Mouse (Mus musculus) intestine, postnatal 0 days (tissue): ENCODE data around the gene Col26a1. TPM values are rescaled to one million over a fixed set of nuclear protein-coding genes. Genes with fewer than 3 reads are reported as not detected.

ENCODE experiments used
- ATAC-seq: fragments of 200-750 bp; cut with Nextera tagmentation; 2 replicates; pipeline ENCODE4 v1.8.0; 2017; ENCODE audit warnings: mild to moderate bottlenecking, moderate TSS enrichment, moderate library complexity
- H3K27ac ChIP-seq: fragments of 300-500 bp; sonication (generic); 2 replicates; pipeline ENCODE4 v1.5.1; 2014; ENCODE audit warnings: mild to moderate bottlenecking, low read depth, low read length, moderate library complexity
- H3K27me3 ChIP-seq: fragments of 300-500 bp; sonication (generic); replicated peaks from 2 replicates; pipeline ENCODE4 v1.6.1; 2014; ENCODE audit warnings: low read length, mixed read lengths; ENCODE audit not compliant: control insufficient read depth, insufficient read depth
- H3K36me3 ChIP-seq: fragments of 300-500 bp; sonication (generic); 2 replicates; pipeline ENCODE4 v1.6.1; 2014; ENCODE audit warnings: mild to moderate bottlenecking, moderate library complexity; ENCODE audit not compliant: control insufficient read depth, insufficient read depth
- H3K4me1 ChIP-seq: fragments of 300-500 bp; sonication (generic); replicated peaks from 2 replicates; pipeline ENCODE4 v1.6.1; 2014; ENCODE audit warnings: antibody characterized with exemption, low read length, mixed read lengths; ENCODE audit not compliant: control insufficient read depth, insufficient read depth
- H3K4me2 ChIP-seq: fragments of 300-500 bp; sonication (generic); replicated peaks from 2 replicates; pipeline ENCODE4 v1.6.1; 2014; ENCODE audit warnings: low read depth, mild to moderate bottlenecking, moderate library complexity
- H3K4me3 ChIP-seq: fragments of 300-500 bp; sonication (generic); 2 replicates; pipeline ENCODE4 v1.5.1; 2014; ENCODE audit warnings: low read depth, low read length
- H3K9ac ChIP-seq: fragments of 300-500 bp; sonication (generic); 2 replicates; pipeline ENCODE4 v1.6.1; 2014; ENCODE audit warnings: mild to moderate bottlenecking, low read depth, low read length
- H3K9me3 ChIP-seq: fragments of 300-500 bp; sonication (generic); 2 replicates; pipeline ENCODE4 v1.6.1; 2016; ENCODE audit warnings: mixed run types; ENCODE audit not compliant: control insufficient read depth
- CTCF ChIP-seq: sonication (generic); IDR thresholded peaks from 2 replicates; pipeline ENCODE4 v1.5.1; 2016; ENCODE audit warnings: low read depth, mild to moderate bottlenecking, control low read depth, antibody characterized with exemption, moderate library complexity
- WGBS: fragments of 180-500 bp; shearing (Covaris S2); extraction: QIAGEN DNeasy Blood & Tissue Kit; methylation state at CpG from one replicate; pipeline ENCODE4 v1.1.7; 2014; 5-methylcytosine and 5-hydroxymethylcytosine counted together
- polyA plus RNA-seq: library from polyadenylated mRNA; unstranded; fragments of >200 nt; fragmentation: Nextera tagmentation; extraction: Ambion mirVana; gene quantifications from 2 replicates; pipeline ENCODE4 v1.2.1, GENCODE M21; 2015

Col26a1 gene
- polyA plus RNA-seq, 1 experiment from 2014 or later, result 2.7 TPM

- Histone ChIP-seq H3K4me3 (no peak overlapping the region), H3K9me3 (no peaks in the 10 kb centered on the region), H3K27ac (no peak overlapping the region), H3K36me3 (no peaks in the 10 kb centered on the region), H3K27me3 (no peaks in the 10 kb centered on the region), H3K4me1 (no peaks in the 10 kb centered on the region), H3K9ac (no peak overlapping the region), H3K4me2 (peak overlapping the region; percentile 33; the same call in 1 of the 2 replicates)
- no peak for TF ChIP-seq CTCF
- ATAC-seq, result no peak
- WGBS, result 57% methylated on average over 30 of the region's 30 CpGs
These were observed 72.3 kb downstream of the Col26a1 start for GRCm38 (mm10) chr5:136810539-136811374.

GRCm38 (mm10) chr5:136806379-136807056 lies 76.5 kb downstream of the Col26a1 start:
- no peak for TF ChIP-seq CTCF
- no peak overlapping the region for H3K9ac ChIP-seq
- no peak overlapping the region for H3K4me2 ChIP-seq
- peaks cover 6% of the 10 kb centered on the region; the same call in 1 of the 2 replicates for H3K4me1 ChIP-seq
- WGBS, result 24% methylated on average over 16 of the region's 16 CpGs
- H3K4me3 ChIP-seq, result no peak overlapping the region
- H3K36me3 ChIP-seq, result no peaks in the 10 kb centered on the region
- no peak overlapping the region for H3K27ac ChIP-seq
- 0 out of 2 replicates have a peak, but pooled peaks have one; percentile 31 for ATAC-seq
- no peaks in the 10 kb centered on the region for H3K9me3 ChIP-seq
- H3K27me3 ChIP-seq, result no peaks in the 10 kb centered on the region

GRCm38 (mm10) chr5:136805019-136805418 lies 78.0 kb downstream of the Col26a1 start:
- Histone ChIP-seq H3K9ac (no peak overlapping the region), H3K4me3 (no peak overlapping the region), H3K36me3 (no peaks in the 10 kb centered on the region), H3K9me3 (no peaks in the 10 kb centered on the region), H3K27me3 (no peaks in the 10 kb centered on the region), H3K27ac (no peak overlapping the region), H3K4me2 (no peak overlapping the region), H3K4me1 (peaks cover 6% of the 10 kb centered on the region; the same call in 1 of the 2 replicates)
- no peak for ATAC-seq
- no peak for TF ChIP-seq CTCF
- WGBS, result 76% methylated on average over 6 of the region's 6 CpGs

- WGBS, result 75% methylated on average over 1 of the region's 1 CpGs
- ATAC-seq, result no peak
- Histone ChIP-seq H3K9ac (no peak overlapping the region), H3K27me3 (no peaks in the 10 kb centered on the region), H3K27ac (no peak overlapping the region), H3K36me3 (no peaks in the 10 kb centered on the region), H3K4me1 (peaks cover 6% of the 10 kb centered on the region; the same call in 1 of the 2 replicates), H3K9me3 (no peaks in the 10 kb centered on the region), H3K4me2 (no peak overlapping the region), H3K4me3 (no peak overlapping the region)
- TF ChIP-seq CTCF, result no peak
These were observed 78.8 kb downstream of the Col26a1 start for GRCm38 (mm10) chr5:136804246-136804645.

GRCm38 (mm10) chr5:136802732-136803131 lies 80.3 kb downstream of the Col26a1 start:
- H3K27ac ChIP-seq, result no peak overlapping the region
- no peak for TF ChIP-seq CTCF
- peak overlapping the region; percentile 54 for H3K4me2 ChIP-seq
- H3K27me3 ChIP-seq, result no peaks in the 10 kb centered on the region
- H3K4me1 ChIP-seq, result peaks cover 6% of the 10 kb centered on the region; the same call in 1 of the 2 replicates
- 10% methylated on average over 17 of the region's 17 CpGs for WGBS
- no peaks in the 10 kb centered on the region for H3K9me3 ChIP-seq
- no peaks in the 10 kb centered on the region for H3K36me3 ChIP-seq
- no peak overlapping the region for H3K4me3 ChIP-seq
- ATAC-seq, result no peak
- no peak overlapping the region for H3K9ac ChIP-seq

- no peak for TF ChIP-seq CTCF
- no peak overlapping the region for H3K4me2 ChIP-seq
- H3K9ac ChIP-seq, result no peak overlapping the region
- no peaks in the 10 kb centered on the region for H3K9me3 ChIP-seq
- no peak overlapping the region for H3K4me3 ChIP-seq
- WGBS, result 35% methylated on average over 2 of the region's 2 CpGs
- no peak overlapping the region for H3K27ac ChIP-seq
- H3K36me3 ChIP-seq, result no peaks in the 10 kb centered on the region
- no peak for ATAC-seq
- H3K4me1 ChIP-seq, result no peaks in the 10 kb centered on the region
- no peaks in the 10 kb centered on the region for H3K27me3 ChIP-seq
These were observed 86.1 kb downstream of the Col26a1 start for GRCm38 (mm10) chr5:136796917-136797316.
